Mouse (Mus musculus) lung, adult 2 months (tissue): ENCODE data around the gene Fbxw9.

ENCODE experiments used
- CTCF ChIP-seq: fragments of 200-500 bp; IDR thresholded peaks from 2 replicates; pipeline ENCODE4 v1.5.1; 2011; ENCODE audit warnings: mild to moderate bottlenecking, low read length, control low read depth; ENCODE audit not compliant: insufficient read depth
- POLR2A ChIP-seq: fragments of 200-500 bp; IDR thresholded peaks from 2 replicates; pipeline ENCODE4 v1.6.1; 2011; ENCODE audit warnings: low read depth, mild to moderate bottlenecking, control low read depth, low read length, borderline replicate concordance; ENCODE audit errors: extremely low read depth

- TF ChIP-seq POLR2A: no peak
- TF ChIP-seq CTCF: no peak
Measured at GRCm38 (mm10) chr8:85071041-85071440, 11.2 kb downstream of the Fbxw9 start.
